Mouse (Mus musculus) G1E (cell line): ENCODE data around the gene Atg7. TPM values are rescaled to one million over a fixed set of nuclear protein-coding genes. Genes with fewer than 3 reads are reported as not detected.

Experiments
- ATAC-seq: 2 replicates; pipeline ENCODE4 v1.8.0; 2016; ENCODE audit warnings: mild to moderate bottlenecking; ENCODE audit not compliant: insufficient number of reproducible peaks, poor library complexity, low FRiP score, severe bottlenecking; ENCODE audit errors: extremely low read depth
- DNase-seq: peaks from one replicate; pipeline ENCODE4 v3.0.0; 2012; ENCODE audit warnings: low spot score
- H3K27me3 ChIP-seq: 2 replicates; pipeline ENCODE4 v1.6.1; 2012; ENCODE audit warnings: mild to moderate bottlenecking, low read length, inconsistent platforms; ENCODE audit not compliant: insufficient read depth
- H3K36me3 ChIP-seq: replicated peaks from 2 replicates; pipeline ENCODE3; 2012; ENCODE audit warnings: mild to moderate bottlenecking, inconsistent platforms
- H3K4me1 ChIP-seq: 2 replicates; pipeline ENCODE4 v1.6.1; 2012; ENCODE audit warnings: low read depth, low read length, inconsistent platforms, mixed read lengths; ENCODE audit not compliant: insufficient read depth
- H3K4me3 ChIP-seq: 2 replicates; pipeline ENCODE4 v1.5.1; 2012; ENCODE audit warnings: low read depth, mild to moderate bottlenecking, inconsistent platforms, low read length, moderate library complexity, mixed read lengths
- H3K9me3 ChIP-seq: replicated peaks from 2 replicates; pipeline ENCODE4 v1.6.1; 2012; ENCODE audit warnings: inconsistent platforms
- CTCF ChIP-seq: IDR thresholded peaks from 2 replicates; pipeline ENCODE4 v1.5.1; 2012; ENCODE audit warnings: low read depth, low read length, inconsistent platforms, mixed read lengths
- GATA1 ChIP-seq: IDR thresholded peaks from 2 replicates; pipeline ENCODE4 v1.6.1; 2012; ENCODE audit warnings: borderline replicate concordance, low read length, inconsistent platforms, mixed read lengths
- GATA2 ChIP-seq: IDR thresholded peaks from 2 replicates; pipeline ENCODE4 v1.6.1; 2012; ENCODE audit warnings: low read depth, low read length, inconsistent platforms, borderline replicate concordance
- POLR2AphosphoS5 ChIP-seq: IDR thresholded peaks from 2 replicates; pipeline ENCODE4 v1.6.1; 2012; ENCODE audit warnings: low read depth, low read length, inconsistent platforms; ENCODE audit not compliant: insufficient replicate concordance
- TAL1 ChIP-seq: conservative IDR thresholded peaks from 2 replicates; pipeline ENCODE4 v1.6.1; 2012; ENCODE audit warnings: low read depth, low read length, inconsistent platforms, mixed read lengths
- polyA plus RNA-seq: library from polyadenylated mRNA; stranded (reverse); fragments of >175 nt; gene quantifications from 2 replicates; pipeline ENCODE4 v1.2.3, GENCODE M21; 2012
- total RNA-seq, 2 experiments: library from RNA; stranded (forward) in 1 of 2; stranded (reverse) in 1 of 2; fragments of 200-1000 nt in 1 of 2; fragments of >200 nt in 1 of 2; fragmentation: Nextera tagmentation in 1 of 2; gene quantifications; 2 replicates each; pipeline ENCODE4 v1.2.3; 2014 to 2017

Gene Atg7
- total and polyA plus RNA-seq, 3 experiments: 19.4 to 47.4 (median 37.9) TPM

GRCm38 (mm10) chr6:114782486-114782885, 139.6 kb downstream of the Atg7 start:
- DNase-seq: no peak
- no peak for ATAC-seq
- Histone ChIP-seq H3K4me3 (no peak overlapping the region), H3K9me3 (no peaks in the 10 kb centered on the region), H3K27me3 (no peaks in the 10 kb centered on the region), H3K36me3 (peaks cover 49% of the 10 kb centered on the region), H3K4me1 (peaks cover 7% of the 10 kb centered on the region; the same call in 1 of the 2 replicates)
- TF ChIP-seq GATA2 (no peak), POLR2AphosphoS5 (no peak), GATA1 (no peak), CTCF (no peak), TAL1 (no peak)

GRCm38 (mm10) chr6:114786461-114786860, 143.6 kb downstream of the Atg7 start:
- peaks cover 7% of the 10 kb centered on the region; the same call in 1 of the 2 replicates for H3K4me1 ChIP-seq
- H3K4me3 ChIP-seq: no peak overlapping the region
- no peak for DNase-seq
- ATAC-seq: no peak
- peaks cover 47% of the 10 kb centered on the region for H3K36me3 ChIP-seq
- no peaks in the 10 kb centered on the region for H3K27me3 ChIP-seq
- no peak for TF ChIP-seq GATA1
- no peak for TF ChIP-seq GATA2
- no peak for TF ChIP-seq CTCF
- no peak for TF ChIP-seq POLR2AphosphoS5
- no peak for TF ChIP-seq TAL1
- no peaks in the 10 kb centered on the region for H3K9me3 ChIP-seq

GRCm38 (mm10) chr6:114787606-114788005, 144.7 kb downstream of the Atg7 start:
- Histone ChIP-seq H3K4me3 (no peak overlapping the region), H3K36me3 (peaks cover 49% of the 10 kb centered on the region), H3K27me3 (no peaks in the 10 kb centered on the region), H3K4me1 (no peaks in the 10 kb centered on the region), H3K9me3 (no peaks in the 10 kb centered on the region)
- no peak for ATAC-seq
- TF ChIP-seq GATA2 (no peak), POLR2AphosphoS5 (no peak), CTCF (no peak), TAL1 (no peak), GATA1 (no peak)
- no peak for DNase-seq

GRCm38 (mm10) chr6:114788663-114789062, 145.8 kb downstream of the Atg7 start:
- H3K9me3 ChIP-seq: no peaks in the 10 kb centered on the region
- H3K36me3 ChIP-seq: peaks cover 44% of the 10 kb centered on the region
- DNase-seq (no peak), ATAC-seq (no peak)
- no peaks in the 10 kb centered on the region for H3K27me3 ChIP-seq
- peaks cover 1% of the 10 kb centered on the region for H3K4me1 ChIP-seq
- H3K4me3 ChIP-seq: no peak overlapping the region
- TF ChIP-seq POLR2AphosphoS5: no peak
- TF ChIP-seq GATA2: no peak
- TF ChIP-seq TAL1: no peak
- TF ChIP-seq CTCF: no peak
- no peak for TF ChIP-seq GATA1

GRCm38 (mm10) chr6:114790084-114790483, 147.2 kb downstream of the Atg7 start:
- no peaks in the 10 kb centered on the region for H3K27me3 ChIP-seq
- H3K36me3 ChIP-seq: peaks cover 41% of the 10 kb centered on the region
- no peak for DNase-seq
- no peaks in the 10 kb centered on the region for H3K9me3 ChIP-seq
- no peak overlapping the region for H3K4me3 ChIP-seq
- no peak for ATAC-seq
- TF ChIP-seq POLR2AphosphoS5 (no peak), TAL1 (no peak)
- peaks cover 15% of the 10 kb centered on the region for H3K4me1 ChIP-seq

- TF ChIP-seq GATA2: no peak
- no peak for TF ChIP-seq POLR2AphosphoS5
- no peak for TF ChIP-seq CTCF
- no peak for TF ChIP-seq GATA1
- TF ChIP-seq TAL1: no peak
- Histone ChIP-seq H3K27me3 (no peaks in the 10 kb centered on the region), H3K9me3 (no peaks in the 10 kb centered on the region), H3K4me1 (peaks cover 23% of the 10 kb centered on the region), H3K36me3 (peaks cover 42% of the 10 kb centered on the region), H3K4me3 (no peak overlapping the region)
- ATAC-seq (no peak), DNase-seq (no peak)
Measured at GRCm38 (mm10) chr6:114790902-114791301, 148.0 kb downstream of the Atg7 start.

GRCm38 (mm10) chr6:114791846-114792245, 148.9 kb downstream of the Atg7 start:
- Histone ChIP-seq H3K4me1 (peaks cover 33% of the 10 kb centered on the region), H3K36me3 (peaks cover 38% of the 10 kb centered on the region), H3K27me3 (no peaks in the 10 kb centered on the region), H3K9me3 (no peaks in the 10 kb centered on the region), H3K4me3 (no peak overlapping the region)
- no peak for DNase-seq
- no peak for TF ChIP-seq CTCF
- no peak for TF ChIP-seq POLR2AphosphoS5
- no peak for TF ChIP-seq GATA2
- no peak for TF ChIP-seq GATA1
- no peak for TF ChIP-seq TAL1
- no peak for ATAC-seq
